Mouse (Mus musculus) ES-Bruce4 (cell line): ENCODE measurements around the gene Dqx1. TPM values are rescaled to one million over a fixed set of nuclear protein-coding genes. Genes with fewer than 3 reads are reported as not detected.

ENCODE experiments used
- H3K27ac ChIP-seq: 2 replicates; pipeline ENCODE4 v1.5.1; 2012; ENCODE audit warnings: low read length, inconsistent platforms; ENCODE audit not compliant: insufficient read depth
- H3K27me3 ChIP-seq: 2 replicates; pipeline ENCODE4 v1.6.1; 2012; ENCODE audit warnings: mild to moderate bottlenecking, low read length, inconsistent platforms; ENCODE audit not compliant: control insufficient read depth, poor library complexity, insufficient read depth, severe bottlenecking
- H3K36me3 ChIP-seq: 2 replicates; pipeline ENCODE4 v1.6.1; 2012; ENCODE audit warnings: inconsistent platforms, mild to moderate bottlenecking, low read length, moderate library complexity; ENCODE audit not compliant: control insufficient read depth, poor library complexity, insufficient read depth, severe bottlenecking
- H3K4me1 ChIP-seq: one replicate; pipeline ENCODE4 v1.8.1; 2011; ENCODE audit warnings: low read length; ENCODE audit not compliant: control insufficient read depth, insufficient read depth
- H3K4me3 ChIP-seq: 2 replicates; pipeline ENCODE4 v1.5.1; 2011; ENCODE audit warnings: low read depth, mild to moderate bottlenecking, low read length
- H3K9ac ChIP-seq: 2 replicates; pipeline ENCODE4 v1.6.1; 2012; ENCODE audit warnings: low read depth, mild to moderate bottlenecking, inconsistent platforms; ENCODE audit not compliant: poor library complexity, severe bottlenecking
- H3K9me3 ChIP-seq: replicated peaks from 2 replicates; pipeline ENCODE4 v1.6.1; 2012; ENCODE audit warnings: mild to moderate bottlenecking, low read length, inconsistent platforms; ENCODE audit not compliant: control insufficient read depth, poor library complexity, insufficient read depth, severe bottlenecking
- CTCF ChIP-seq: IDR thresholded peaks from one replicate; pipeline ENCODE4 v1.8.1; 2011; ENCODE audit warnings: low read depth, low read length
- EP300 ChIP-seq: IDR thresholded peaks from 2 replicates; pipeline ENCODE4 v1.6.1; 2011; ENCODE audit warnings: low read depth, low read length; ENCODE audit not compliant: insufficient read depth
- POLR2A ChIP-seq: IDR thresholded peaks from one replicate; pipeline ENCODE4 v1.8.1; 2011; ENCODE audit warnings: low read length; ENCODE audit not compliant: insufficient read depth
- polyA plus RNA-seq: library from polyadenylated mRNA; stranded (reverse); fragments of >200 nt; gene quantifications from 2 replicates; pipeline ENCODE4 v1.2.4, GENCODE M21; 2011; ENCODE audit warnings: low read depth; ENCODE audit not compliant: missing spikeins, insufficient read depth, insufficient read length

Gene Dqx1
- polyA plus RNA-seq, 1 experiment: 3.7 TPM

GRCm38 (mm10) chr6:83070247-83070310 is 12.4 kb downstream of the Dqx1 start, which contains the start of gene Tlx2:
Gene Tlx2 (minus strand): TSS chr6:83070293.
- Histone ChIP-seq H3K27me3 (peaks cover 35% of the 10 kb centered on the region), H3K4me3 (peak within 1 kb of the TSS; percentile 65), H3K4me1 (no peaks in the 10 kb centered on the region), H3K9me3 (no peaks in the 10 kb centered on the region), H3K36me3 (no peaks in the 10 kb centered on the region), H3K9ac (peak within 1 kb of the TSS; percentile 71), H3K27ac (no peak within 1 kb of the TSS)
- TF ChIP-seq POLR2A (no peak), CTCF (no peak), EP300 (no peak)

GRCm38 (mm10) chr6:83070311-83071219 is 12.9 kb downstream of the Dqx1 start:
- H3K9ac ChIP-seq: peak overlapping the region; percentile 71

GRCm38 (mm10) chr6:83071220-83071619 is 13.6 kb downstream of the Dqx1 start:
- Histone ChIP-seq H3K27me3 (peaks cover 35% of the 10 kb centered on the region), H3K4me1 (no peaks in the 10 kb centered on the region), H3K9me3 (no peaks in the 10 kb centered on the region), H3K27ac (no peak overlapping the region), H3K36me3 (no peaks in the 10 kb centered on the region), H3K9ac (no peak overlapping the region), H3K4me3 (peak overlapping the region; percentile 30; the same call in 1 of the 2 replicates)
- no peak for TF ChIP-seq POLR2A
- no peak for TF ChIP-seq CTCF
- TF ChIP-seq EP300: no peak

More at GRCm38 (mm10) chr6:83070311-83071219, 12.9 kb downstream of the Dqx1 start:
- Histone ChIP-seq H3K4me3 (peak overlapping the region; percentile 30), H3K9me3 (no peaks in the 10 kb centered on the region), H3K27me3 (peaks cover 35% of the 10 kb centered on the region), H3K36me3 (no peaks in the 10 kb centered on the region), H3K27ac (no peak overlapping the region), H3K4me1 (no peaks in the 10 kb centered on the region)
- TF ChIP-seq CTCF (no peak), POLR2A (no peak), EP300 (no peak)

GRCm38 (mm10) chr6:83074979-83075378 is 17.3 kb downstream of the Dqx1 start:
- Histone ChIP-seq H3K9ac (no peak overlapping the region), H3K4me3 (no peak overlapping the region), H3K27me3 (peaks cover 11% of the 10 kb centered on the region), H3K4me1 (no peaks in the 10 kb centered on the region), H3K9me3 (no peaks in the 10 kb centered on the region), H3K36me3 (no peaks in the 10 kb centered on the region), H3K27ac (no peak overlapping the region)
- TF ChIP-seq CTCF: no peak
- no peak for TF ChIP-seq POLR2A
- TF ChIP-seq EP300: no peak

GRCm38 (mm10) chr6:83077630-83078323 is 20.1 kb downstream of the Dqx1 start, which contains the start of gene Pcgf1:
Gene Pcgf1 (plus strand): TSS chr6:83077869.
- H3K27ac ChIP-seq: no peak within 1 kb of the TSS
- H3K27me3 ChIP-seq: no peaks in the 10 kb centered on the region
- no peak for TF ChIP-seq CTCF
- no peak for TF ChIP-seq POLR2A
- TF ChIP-seq EP300: no peak
- peaks cover 3% of the 10 kb centered on the region; the same call in 1 of the 2 replicates for H3K36me3 ChIP-seq
- H3K9me3 ChIP-seq: no peaks in the 10 kb centered on the region
- H3K4me1 ChIP-seq: no peaks in the 10 kb centered on the region
- peak within 1 kb of the TSS; percentile 89 for H3K4me3 ChIP-seq
- peak within 1 kb of the TSS; percentile 63 for H3K9ac ChIP-seq
